Mouse (Mus musculus): ENCODE data around the gene Vmn2r52.
"Not testable (repeated sequence)": the region's sequence is repeated elsewhere in the genome, so short reads cannot be mapped to it uniquely, and the experiment has no call there.

The Vmn2r52 gene

GRCm38 (mm10) chr7:10176473-10176872 is at the start of gene Vmn2r52:
TSS of gene Vmn2r52 (minus strand) at chr7:10176573.
- no peak for DNase-seq (ENCODE audit: low spot score in 2 of 2)

- not testable (repeated sequence) for DNase-seq (ENCODE audit: low spot score in 2 of 2)
These were observed 70.7 kb downstream of the Vmn2r52 start, which contains the start of gene Vmn2r51 for GRCm38 (mm10) chr7:10105641-10106040. TSS of gene Vmn2r51 (minus strand) at chr7:10105741.
